Mouse (Mus musculus) left cerebral cortex, postnatal 14 days (tissue): ENCODE results near the gene Lsp1. TPM values are rescaled to one million over a fixed set of nuclear protein-coding genes. Genes with fewer than 3 reads are reported as not detected.

Source experiments
- DNase-seq, 2 experiments: peaks; one replicate each; pipeline ENCODE4 v3.0.0; 2021 to 2022; ENCODE audit warnings: low spot score in 2 of 2, mixed read lengths in 1 of 2
- intact Hi-C: fragments of 180-260 bp; cut with DNase I; formaldehyde crosslinking; loops from one replicate; pipeline ENCODE4 v1.15.1; 2025
- long read RNA-seq, 2 experiments: library from polyadenylated mRNA; stranded (forward); transcript quantifications; one replicate each; pipeline ENCODE4 v2.0.0; 2021
- total RNA-seq, 2 experiments: library from RNA; stranded (reverse); gene quantifications; 2 replicates each; pipeline ENCODE4 v1.2.3; 2021

Gene Lsp1
- total RNA-seq: 1 to 10 TPM; 6.4 to 7.7 TPM
- long read RNA-seq, experiment 1, partial matches to known transcripts: 0 of 5 reads
- long read RNA-seq, experiment 1, other reads (novel, unspliced or antisense): 4 of 5 reads
- long read RNA-seq, experiment 2, partial matches to known transcripts: 0 of 1 reads
- long read RNA-seq, experiment 2, other reads (novel, unspliced or antisense): 1 of 1 reads

DNA sequence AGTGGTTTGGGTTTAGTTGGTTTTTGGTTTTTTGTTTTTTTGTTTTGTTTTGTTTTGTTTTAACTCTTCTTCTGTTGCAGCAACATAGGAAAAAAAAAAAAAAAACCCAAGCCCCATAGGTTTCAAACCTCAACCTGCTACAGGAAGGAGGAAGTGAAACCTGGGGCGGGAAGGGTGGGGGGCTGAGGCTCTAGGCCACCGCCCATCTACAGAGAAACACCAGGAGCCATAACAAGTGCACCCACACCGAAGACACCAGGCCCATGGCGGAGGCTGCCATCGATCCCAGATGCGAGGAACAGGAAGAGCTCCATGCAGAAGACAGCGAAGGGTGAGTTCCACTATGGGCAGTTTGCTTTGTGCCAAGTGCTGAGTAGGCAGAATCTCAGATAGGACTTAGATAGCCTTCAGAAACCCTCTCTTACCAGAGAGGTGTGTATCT lies at the start of gene Lsp1:
TSS of gene Lsp1 (plus strand) at position 174 of the 442 bp plus-strand sequence.
- DNase-seq: no peak
- intact Hi-C loops: no loop called here

DNA sequence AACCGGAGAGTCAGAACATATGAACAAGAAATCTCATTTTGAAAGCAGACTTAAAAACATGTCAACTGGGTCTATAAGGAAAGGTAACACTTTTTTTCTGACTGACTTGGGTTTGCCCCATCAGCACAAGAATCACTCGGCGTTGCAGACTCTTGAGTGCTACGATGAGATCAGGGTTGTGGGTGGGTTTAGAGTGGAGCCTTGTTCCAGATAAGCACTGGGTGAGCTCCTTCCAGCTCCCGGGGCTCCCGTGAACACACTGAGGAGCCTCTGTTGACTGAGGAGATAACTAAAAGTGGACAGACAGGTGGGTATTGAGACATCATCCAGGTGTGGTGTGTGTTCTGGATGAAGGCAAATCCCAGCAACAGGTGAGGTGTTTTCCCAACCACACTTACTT lies 47.3 kb upstream of the Lsp1 start:
- no peak for DNase-seq
- intact Hi-C loops: no loop called here

DNA sequence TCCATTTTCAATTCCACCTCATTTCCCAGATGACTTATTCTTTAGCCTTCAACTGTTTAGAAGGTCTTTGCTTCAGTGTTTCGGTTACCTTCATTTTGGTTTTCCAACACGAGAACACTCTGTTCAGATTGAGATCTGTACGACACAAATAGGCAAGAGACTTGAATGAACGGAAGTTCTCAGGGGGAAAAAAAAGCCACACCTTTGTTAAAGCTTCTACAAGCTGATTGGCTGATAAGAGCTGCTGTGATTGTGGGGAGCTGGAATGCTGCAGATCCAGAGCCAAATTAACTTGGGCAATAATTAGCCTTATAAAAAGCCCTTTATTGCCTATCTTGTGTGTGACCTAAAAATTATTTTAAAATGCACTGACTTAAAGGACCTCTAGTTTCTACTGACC lies 45.3 kb upstream of the Lsp1 start:
- no peak for DNase-seq
- intact Hi-C loops: no loop called here

DNA sequence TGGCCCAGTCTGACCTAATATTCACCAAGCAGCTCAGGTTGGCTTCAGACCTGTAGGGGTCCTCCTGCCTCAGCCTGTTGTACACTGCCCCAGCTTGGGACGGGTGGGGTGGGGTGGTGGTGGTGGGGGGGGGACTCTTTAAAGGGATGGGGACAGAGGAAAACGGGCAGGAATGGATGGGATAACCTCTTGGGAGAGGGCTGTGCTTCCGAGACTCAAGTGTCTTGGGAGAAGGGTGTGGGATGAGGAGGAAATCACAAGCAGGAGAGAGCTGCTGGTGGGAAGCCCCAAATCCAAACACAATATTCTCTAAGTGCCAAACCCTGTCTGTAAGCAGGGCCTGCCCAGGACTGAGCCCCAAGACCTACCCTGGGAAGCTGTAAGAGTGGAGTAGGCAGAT lies 44.4 kb upstream of the Lsp1 start:
- intact Hi-C loops: no loop called here
- no peak for DNase-seq

DNA sequence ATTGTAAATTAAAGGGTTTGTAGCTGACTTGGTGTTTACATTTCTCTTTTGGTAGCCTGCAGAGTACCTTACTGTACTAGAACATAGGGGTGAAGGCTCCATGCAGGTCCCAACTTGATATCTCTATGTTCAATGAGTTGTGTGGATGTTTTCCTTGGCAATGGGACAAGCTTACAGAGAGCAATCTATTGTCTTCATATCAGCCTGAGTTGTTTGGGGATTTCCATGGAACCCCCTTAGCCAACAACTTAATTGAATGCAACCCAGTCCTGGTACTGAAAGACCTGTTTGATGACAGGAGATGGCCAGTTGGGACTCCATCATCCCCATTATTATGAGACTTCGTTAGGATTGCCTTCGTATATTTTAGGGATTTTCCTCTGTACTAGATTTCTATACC lies 42.6 kb upstream of the Lsp1 start:
- no peak for DNase-seq
- intact Hi-C loops: no loop called here

DNA sequence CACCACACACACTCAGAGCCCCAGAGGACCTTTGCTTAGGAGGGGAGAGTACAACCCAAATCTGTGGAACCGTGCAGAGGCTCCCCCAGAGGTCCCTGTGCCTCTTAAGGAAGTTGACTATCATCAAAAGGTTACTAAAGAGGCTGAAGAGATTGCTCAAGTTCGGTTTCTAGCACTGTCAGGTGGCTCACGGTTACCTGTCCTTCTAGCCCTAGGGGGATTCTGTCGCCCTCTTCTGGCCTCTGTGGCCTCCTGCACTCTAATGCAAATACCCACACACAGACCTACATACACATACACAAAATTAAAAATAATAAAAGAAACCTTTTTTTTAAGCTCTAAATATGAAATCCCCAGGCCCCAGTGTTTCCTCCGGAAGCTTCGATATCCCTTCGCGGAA lies 41.9 kb upstream of the Lsp1 start:
- no peak for DNase-seq
- intact Hi-C loops: no loop called here

DNA sequence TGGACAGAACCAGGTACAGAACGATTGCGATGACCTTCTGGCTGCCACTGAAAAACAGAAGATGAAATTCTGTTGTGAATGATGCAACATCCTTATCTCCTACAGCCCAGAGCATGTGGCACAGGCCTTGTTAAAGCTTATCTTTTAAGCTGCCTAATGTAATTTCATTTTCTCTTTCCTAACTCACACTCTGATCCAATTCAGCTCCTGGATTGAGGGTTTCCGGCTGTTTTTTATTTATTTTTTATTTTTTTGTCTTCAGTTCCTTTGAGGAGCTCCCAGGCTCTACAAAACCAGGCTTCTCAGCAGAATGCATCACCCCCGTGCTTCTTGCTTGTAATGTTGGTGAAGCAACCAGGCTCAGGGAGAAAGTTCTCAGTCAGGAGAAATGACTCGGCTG lies 40.7 kb upstream of the Lsp1 start:
- no peak for DNase-seq
- intact Hi-C loops: no loop called here

DNA sequence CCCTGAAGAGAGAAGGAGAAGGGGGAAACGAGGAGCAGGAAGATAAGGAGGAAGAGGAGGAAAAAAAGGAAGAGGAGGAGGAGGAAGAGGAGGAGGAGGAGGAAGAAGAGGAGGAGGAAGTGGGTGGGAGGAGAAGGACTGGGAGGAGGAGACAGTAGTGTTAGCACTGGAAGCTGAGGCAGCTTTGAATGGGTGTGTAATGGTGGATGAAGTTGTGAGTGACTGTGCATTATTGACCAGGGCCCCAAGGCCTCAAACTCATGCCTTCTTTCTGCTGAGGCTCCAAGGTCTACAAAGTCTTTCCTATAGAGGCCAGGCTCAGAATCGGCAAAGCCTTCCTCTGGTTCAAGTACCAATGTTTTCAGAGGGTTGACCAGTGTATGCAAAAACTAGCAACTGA lies 38.8 kb upstream of the Lsp1 start:
- no peak for DNase-seq
- intact Hi-C loops: no loop called here

DNA sequence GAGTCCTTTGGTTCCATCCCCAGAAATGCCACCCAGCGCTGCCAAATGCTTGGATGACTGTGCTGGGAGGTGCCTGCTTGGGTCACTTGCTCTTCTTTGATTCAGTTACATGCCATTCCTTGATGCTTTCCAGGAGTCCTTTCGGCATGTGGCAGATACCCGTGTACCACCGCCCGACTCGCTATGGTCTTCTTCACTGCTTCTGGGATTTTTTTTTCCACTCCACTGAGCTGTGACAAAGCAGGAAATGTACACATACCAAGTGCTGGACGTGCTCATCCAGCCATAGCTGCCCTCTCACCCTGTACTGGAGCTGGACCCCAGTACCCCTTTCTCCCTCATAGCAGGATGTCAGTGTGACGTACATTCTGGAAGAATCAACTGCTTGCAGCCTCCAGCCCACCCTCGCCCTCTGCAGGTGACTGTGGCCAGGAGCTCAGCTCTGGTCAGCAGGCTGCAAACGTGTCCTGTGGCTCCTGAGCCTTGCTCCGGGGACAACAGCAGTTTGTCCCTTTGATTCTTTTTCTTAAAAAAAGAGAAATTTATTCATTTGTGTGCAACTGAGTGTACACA lies 34.9 kb upstream of the Lsp1 start:
- no peak for DNase-seq
- intact Hi-C loops: no loop called here

DNA sequence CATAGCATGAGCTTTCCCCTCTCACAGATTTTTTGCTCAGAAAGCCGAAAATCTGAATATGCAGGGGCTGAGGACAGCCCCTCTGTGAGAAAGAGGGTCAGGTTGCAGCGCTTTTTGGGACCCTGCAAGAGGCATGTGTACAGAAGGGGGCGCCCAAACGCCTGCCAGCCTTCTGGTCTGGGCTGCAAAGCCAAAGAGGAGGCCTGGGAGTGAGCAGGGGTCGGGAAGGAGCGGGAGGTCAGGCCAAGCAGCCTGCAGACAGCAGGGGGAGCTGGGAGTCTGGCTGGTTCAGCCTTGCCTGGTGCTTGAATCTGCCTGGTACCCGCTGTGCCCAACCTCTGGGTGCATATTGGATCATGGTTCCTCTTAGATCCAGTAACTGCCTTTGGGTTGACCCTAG lies 32.4 kb upstream of the Lsp1 start:
- intact Hi-C loops: no loop called here
- DNase-seq: no peak

DNA sequence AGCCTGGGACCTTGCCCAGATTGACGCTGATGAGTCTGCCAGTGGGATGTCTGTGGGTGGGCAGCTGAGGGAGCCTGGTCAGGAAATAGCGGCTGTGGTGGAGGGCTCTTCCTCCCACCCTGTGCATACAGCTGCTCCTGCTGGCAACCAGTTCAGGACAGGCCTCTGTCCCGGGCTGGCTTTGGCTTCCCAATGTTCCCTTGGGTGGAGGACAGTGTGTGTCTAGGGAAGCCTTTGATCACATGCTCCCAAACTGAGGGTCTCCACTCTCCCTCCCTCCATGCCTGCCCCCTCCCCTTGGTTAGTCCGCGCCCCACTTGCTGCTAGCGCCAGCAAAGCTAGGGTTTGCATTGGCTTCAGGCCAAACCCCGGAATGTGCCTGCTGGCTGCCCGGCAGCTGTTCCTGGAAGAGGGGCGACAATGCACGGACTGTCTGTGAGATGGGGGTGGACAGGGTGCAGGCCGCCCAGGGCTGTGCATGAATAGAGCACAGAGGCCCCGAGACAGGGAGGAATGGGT lies 30.4 kb upstream of the Lsp1 start:
- intact Hi-C loops: no loop called here
- DNase-seq: peak; percentile 57 to 65

DNA sequence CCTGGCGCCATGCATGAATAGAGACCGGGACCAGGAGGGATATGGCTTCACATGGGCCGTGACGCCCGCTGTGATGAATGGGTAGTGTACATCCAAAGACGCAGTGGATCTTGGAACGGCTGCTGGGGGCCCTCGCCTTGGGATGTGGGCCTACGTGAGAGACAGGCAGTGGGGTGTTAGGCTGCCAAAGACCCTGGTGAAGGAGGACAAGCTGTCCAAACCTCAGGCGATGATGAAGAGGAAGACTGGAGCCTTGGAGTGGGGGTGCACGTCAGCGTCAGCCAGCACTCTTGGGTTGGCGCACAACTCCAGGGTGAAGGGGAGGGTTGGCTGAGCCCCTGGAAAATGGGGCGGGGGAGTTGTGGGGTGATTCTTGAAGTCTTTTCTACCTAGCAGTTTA lies 29.5 kb upstream of the Lsp1 start:
- intact Hi-C loops: no loop called here
- DNase-seq: no peak

DNA sequence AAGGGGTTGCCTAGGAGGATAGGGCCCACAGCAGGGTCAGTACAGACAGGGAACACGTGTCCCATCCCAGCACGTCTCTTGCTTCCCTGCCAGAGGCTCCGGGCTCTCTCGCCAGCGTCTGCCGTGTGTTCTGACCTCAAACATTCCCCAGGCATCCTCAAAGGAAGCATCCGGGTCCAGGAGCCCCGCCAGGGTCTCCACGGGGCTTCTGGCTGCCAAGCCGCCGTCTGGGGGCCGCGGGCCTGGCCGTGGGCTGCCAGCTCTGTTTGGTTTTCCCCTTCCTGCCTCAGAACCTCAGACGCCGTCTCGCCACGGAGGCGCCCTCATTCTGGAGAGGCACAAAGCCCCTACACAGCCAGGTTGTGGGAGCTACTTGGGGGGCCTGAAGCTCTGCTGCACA lies 27.0 kb upstream of the Lsp1 start:
- no peak for DNase-seq
- intact Hi-C loops: no loop called here

DNA sequence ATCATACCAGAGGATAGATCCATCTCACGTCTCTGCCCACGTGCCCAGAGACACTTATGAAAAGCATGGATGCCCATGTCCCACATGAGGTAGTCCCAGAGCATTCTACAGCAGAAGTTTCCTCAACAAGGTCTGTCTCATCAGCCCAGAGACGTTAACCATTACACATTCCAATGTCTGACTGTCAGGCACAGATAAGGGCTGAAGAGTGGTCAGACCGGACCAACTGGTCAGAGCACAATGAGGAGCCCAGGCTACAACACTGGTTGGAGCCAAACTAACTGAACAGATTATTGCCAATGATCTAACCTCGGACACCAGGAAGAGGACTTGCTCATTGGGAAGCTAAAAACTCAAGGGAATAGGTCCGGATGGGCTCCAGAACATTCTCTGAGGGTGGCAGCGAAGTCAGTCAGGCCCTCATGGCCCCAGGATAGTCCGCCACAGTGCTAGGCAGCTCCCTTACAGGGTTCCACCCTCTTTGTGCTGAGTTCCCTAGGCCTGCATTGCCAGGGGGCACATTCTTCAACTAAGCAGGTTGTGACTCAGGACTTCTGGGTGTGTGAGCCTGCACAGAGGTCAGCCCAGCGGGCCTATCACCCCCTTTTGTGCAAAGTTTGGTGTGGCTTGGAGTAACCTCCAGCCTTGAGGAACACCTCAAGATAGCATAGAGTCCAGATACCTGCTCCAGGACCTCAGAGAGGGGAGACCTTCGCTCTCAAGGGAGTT lies 26.3 kb upstream of the Lsp1 start, which contains the start of gene Syt8:
TSS of gene Syt8 (plus strand) at position 714 of the 729 bp plus-strand sequence.
- no peak for DNase-seq
- intact Hi-C loops: no loop called here

DNA sequence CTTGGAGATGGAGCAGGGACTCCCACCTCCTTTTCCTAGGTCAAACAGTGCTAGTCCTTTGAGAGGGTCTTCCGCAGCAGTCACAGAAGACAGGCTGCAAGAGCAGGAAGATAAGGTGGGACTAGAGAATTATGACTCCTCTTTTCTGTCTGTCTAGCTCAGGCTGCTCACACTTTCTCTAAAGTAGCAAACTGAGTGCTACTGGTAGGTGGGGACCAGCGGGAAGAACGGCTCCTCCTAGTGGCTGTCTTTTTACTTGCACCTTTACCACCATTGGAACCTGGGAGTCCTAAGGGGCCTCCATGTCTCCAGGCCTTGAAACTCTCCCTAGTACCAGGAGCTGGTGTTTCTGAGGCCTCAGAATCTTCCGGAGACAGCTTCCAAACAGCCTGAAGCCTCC lies 25.1 kb upstream of the Lsp1 start:
- intact Hi-C loops: loop anchor here (1.0 kb wide), 1 partner anchor 101 kb away; no protein-coding TSS in a partner anchor
- peak; percentile 77 to 86 for DNase-seq

DNA sequence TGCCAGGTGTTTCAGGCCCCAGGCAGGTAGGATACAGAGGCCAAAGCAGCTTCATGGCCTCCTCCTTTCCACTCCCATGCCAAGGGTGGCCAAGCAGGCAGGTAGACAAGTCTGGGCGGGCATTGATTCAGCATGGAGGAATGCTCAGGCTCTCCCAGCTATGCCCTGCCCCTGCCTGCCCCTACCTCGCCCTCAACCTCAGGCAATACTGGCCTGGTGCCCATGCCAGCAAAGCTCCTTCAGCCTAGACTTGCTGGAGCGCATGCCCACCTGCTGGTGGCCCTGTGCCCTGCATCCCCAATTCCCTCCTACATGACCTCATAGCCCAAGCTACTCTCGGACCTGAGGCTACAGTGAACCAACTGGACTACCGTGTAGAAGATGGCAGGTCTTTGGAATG lies 23.3 kb upstream of the Lsp1 start:
- intact Hi-C loops: no loop called here
- no peak for DNase-seq

DNA sequence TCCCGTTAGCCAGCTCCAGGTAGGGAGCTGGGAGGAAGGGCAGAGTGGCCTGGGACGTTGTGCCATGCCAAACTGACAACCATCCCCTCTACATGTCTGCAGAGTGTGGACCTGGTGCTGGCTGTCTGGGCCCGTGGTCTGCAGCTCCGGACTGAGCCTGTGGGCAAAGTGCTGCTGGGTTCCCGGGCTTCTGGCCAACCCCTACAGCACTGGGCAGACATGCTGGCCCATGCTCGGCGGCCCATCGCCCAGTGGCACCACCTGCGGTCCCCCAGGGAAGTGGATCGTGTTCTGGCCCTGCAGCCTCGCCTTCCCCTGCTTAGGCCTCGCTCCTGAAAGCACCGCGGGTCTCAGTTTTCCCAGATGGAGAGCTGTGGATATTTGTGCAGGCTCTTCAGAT lies 20.6 kb upstream of the Lsp1 start:
- no peak for DNase-seq
- intact Hi-C loops: loop anchor here (2.0 to 5.0 kb wide), 3 partner anchors 57 to 232 kb away; no protein-coding TSS in a partner anchor

DNA sequence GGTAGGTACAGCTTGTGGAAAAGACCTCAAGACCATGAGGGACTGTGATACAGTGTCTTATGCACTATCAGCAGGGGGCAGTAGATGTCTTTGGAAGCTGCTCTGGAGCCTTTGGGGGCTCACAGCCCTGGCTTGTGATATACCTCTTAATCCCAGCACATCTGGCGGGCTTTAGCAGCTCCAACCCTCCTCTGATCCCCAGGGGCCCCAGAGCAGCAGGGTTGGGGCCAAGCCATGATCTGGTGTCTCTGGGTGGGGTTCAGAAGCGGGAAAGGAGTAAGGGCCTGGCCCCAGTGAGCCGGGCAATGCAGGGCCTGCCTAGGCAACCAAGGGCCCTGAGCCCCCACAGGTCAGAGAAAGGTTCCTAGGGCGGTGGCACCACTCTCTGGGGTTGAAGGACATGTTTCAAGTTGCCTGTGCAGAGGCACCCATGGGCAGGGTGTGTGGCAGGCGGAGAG lies 19.9 kb upstream of the Lsp1 start:
- DNase-seq: peak; percentile 64 to 65
- intact Hi-C loops: loop anchor here (2.0 to 5.0 kb wide), 2 partner anchors 56 to 232 kb away; no protein-coding TSS in a partner anchor

DNA sequence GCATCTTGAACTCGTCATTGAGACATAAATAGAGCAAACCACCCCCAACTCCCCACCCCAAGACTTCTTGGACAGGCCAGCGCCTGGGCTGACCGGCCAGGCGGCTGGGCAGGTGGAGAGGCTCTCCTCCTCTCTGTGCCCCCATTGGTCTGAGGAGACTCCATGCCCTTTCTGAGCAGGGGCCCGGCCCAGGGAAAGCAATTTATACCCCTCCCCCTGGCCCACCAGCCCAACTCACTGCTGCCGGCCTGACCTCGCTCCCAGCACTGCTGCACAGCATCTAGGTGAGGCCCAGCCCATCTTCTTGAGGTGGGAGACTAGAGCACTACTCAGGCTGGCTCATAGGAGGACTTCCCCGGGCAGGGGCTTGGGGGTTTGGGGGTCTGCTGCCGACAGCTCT lies 19.0 kb upstream of the Lsp1 start, which contains the start of gene Tnni2:
TSS of gene Tnni2 (plus strand) at position 224 of the 400 bp plus-strand sequence.
- intact Hi-C loops: loop anchor here (2.0 to 5.0 kb wide), 2 partner anchors 55 to 231 kb away; no protein-coding TSS in a partner anchor
- DNase-seq: no peak
